Mouse (Mus musculus) forebrain, embryonic 14.5 days (tissue): ENCODE data around the gene Zbtb20. TPM values are rescaled to one million over a fixed set of nuclear protein-coding genes. Genes with fewer than 3 reads are reported as not detected.
A peak's percentile ranks its signal among the peaks of the same experiment; 100 is the strongest.

Experiments used
- ATAC-seq: fragments of 200-750 bp; cut with Nextera tagmentation; 2 replicates; pipeline ENCODE4 v1.8.0; 2017; ENCODE audit warnings: mild to moderate bottlenecking, moderate library complexity
- DNase-seq: peaks from one replicate; pipeline ENCODE4 v3.0.0-alpha.2; 2015; ENCODE audit warnings: low spot score
- H3K27ac ChIP-seq: fragments of 300-500 bp; sonication (generic); 2 replicates; pipeline ENCODE4 v1.5.1; 2014; ENCODE audit warnings: low read depth, mild to moderate bottlenecking, control low read depth, low read length, moderate library complexity
- H3K27me3 ChIP-seq: fragments of 300-500 bp; sonication (generic); replicated peaks from 2 replicates; pipeline ENCODE4 v1.6.1; 2014; ENCODE audit warnings: low read length, control low read depth, mixed read lengths; ENCODE audit not compliant: control insufficient read depth, insufficient read depth
- H3K36me3 ChIP-seq: fragments of 300-500 bp; sonication (generic); 2 replicates; pipeline ENCODE4 v1.6.1; 2014; ENCODE audit warnings: low read length, control low read depth; ENCODE audit not compliant: control insufficient read depth, insufficient read depth
- H3K4me1 ChIP-seq: fragments of 300-500 bp; sonication (generic); 2 replicates; pipeline ENCODE4 v1.6.1; 2014; ENCODE audit warnings: antibody characterized with exemption, low read length, control low read depth; ENCODE audit not compliant: control insufficient read depth, insufficient read depth
- H3K4me2 ChIP-seq: fragments of 300-500 bp; sonication (generic); 2 replicates; pipeline ENCODE4 v1.6.1; 2014; ENCODE audit warnings: mild to moderate bottlenecking, control low read depth, low read length
- H3K4me3 ChIP-seq: fragments of 300-500 bp; sonication (generic); 2 replicates; pipeline ENCODE4 v1.5.1; 2014; ENCODE audit warnings: low read depth, low read length, control low read depth
- H3K9ac ChIP-seq: fragments of 300-500 bp; sonication (generic); 2 replicates; pipeline ENCODE4 v1.6.1; 2014; ENCODE audit warnings: mild to moderate bottlenecking, low read length, control low read depth, moderate library complexity
- H3K9me3 ChIP-seq: fragments of 300-500 bp; sonication (generic); replicated peaks from 2 replicates; pipeline ENCODE4 v1.6.1; 2016; ENCODE audit warnings: low read length, control low read depth, mixed read lengths; ENCODE audit not compliant: control insufficient read depth
- WGBS: fragments of 180-500 bp; shearing (Covaris S2); extraction: QIAGEN DNeasy Blood & Tissue Kit; methylation state at CpG from one replicate; pipeline ENCODE4 v1.1.7; 2014; 5-methylcytosine and 5-hydroxymethylcytosine counted together
- polyA plus RNA-seq: library from polyadenylated mRNA; unstranded; fragments of >200 nt; fragmentation: Nextera tagmentation; extraction: Ambion mirVana; gene quantifications from 2 replicates; pipeline ENCODE4 v1.2.1, GENCODE M21; 2014

Gene Zbtb20
- polyA plus RNA-seq, 1 experiment from 2014 or later = 41.0 TPM

GRCm38 (mm10) chr16:43573181-43573833 is 697.6 kb downstream of the Zbtb20 start:
- ATAC-seq (peak; percentile 79), DNase-seq (peak; percentile 77)
- WGBS = 29% methylated on average over 14 of the region's 14 CpGs
- Histone ChIP-seq H3K4me1 (peaks cover 32% of the 10 kb centered on the region), H3K9ac (0 out of 2 replicates have a peak overlapping the region, but pooled peaks have one; percentile 0), H3K4me3 (no peak overlapping the region), H3K9me3 (no peaks in the 10 kb centered on the region), H3K27ac (peak overlapping the region; percentile 70; the same call in 1 of the 2 replicates), H3K4me2 (peak overlapping the region; percentile 10; the same call in 1 of the 2 replicates), H3K27me3 (no peaks in the 10 kb centered on the region), H3K36me3 (peaks cover 36% of the 10 kb centered on the region)

DNA sequence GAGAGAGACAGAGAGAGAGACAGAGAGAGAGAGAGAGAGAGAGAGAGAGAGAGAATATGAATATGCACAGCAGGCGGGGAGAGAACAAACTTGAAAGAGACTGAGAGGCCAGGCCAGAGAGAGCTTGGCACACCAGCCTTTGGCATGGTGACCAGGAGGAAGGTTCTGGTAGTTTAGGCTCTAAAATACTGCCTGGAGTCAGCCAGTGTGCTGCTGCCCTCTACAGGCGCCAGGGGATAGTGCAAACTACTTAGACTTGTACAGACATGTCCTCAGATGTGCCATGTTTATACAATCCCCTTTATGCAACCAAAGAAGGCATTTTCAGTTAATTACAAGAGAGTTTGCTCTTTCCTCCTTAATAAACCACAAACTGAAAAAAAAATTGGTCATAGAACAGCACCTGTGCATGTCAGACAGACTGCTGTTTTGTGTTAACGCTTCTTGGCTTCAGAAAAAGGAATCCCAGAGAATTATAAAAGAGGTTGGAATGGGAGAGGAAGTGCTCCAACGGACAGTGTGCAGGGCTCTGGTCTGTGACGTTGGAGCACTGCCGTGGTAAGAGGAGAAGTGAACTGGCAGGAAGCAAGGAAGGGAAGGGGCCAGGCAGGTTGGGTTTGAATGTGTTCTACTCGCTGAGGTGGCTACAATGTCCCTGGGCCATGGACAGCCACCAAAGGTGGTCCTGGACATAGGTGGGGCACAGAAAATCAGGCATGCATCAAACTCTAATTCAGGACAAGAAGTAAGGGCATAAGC is 698.5 kb downstream of the Zbtb20 start:
- H3K27me3 ChIP-seq = no peaks in the 10 kb centered on the region
- peak; percentile 95 for DNase-seq
- peak; percentile 79 for ATAC-seq
- H3K4me3 ChIP-seq = no peak overlapping the region
- WGBS = 35% methylated on average over 7 of the region's 7 CpGs
- peak overlapping the region; percentile 14; the same call in 1 of the 2 replicates for H3K9ac ChIP-seq
- H3K36me3 ChIP-seq = peaks cover 40% of the 10 kb centered on the region
- no peak overlapping the region for H3K4me2 ChIP-seq
- peak overlapping the region; percentile 70 for H3K27ac ChIP-seq
- H3K9me3 ChIP-seq = no peaks in the 10 kb centered on the region
- H3K4me1 ChIP-seq = peaks cover 32% of the 10 kb centered on the region

- peaks cover 32% of the 10 kb centered on the region for H3K4me1 ChIP-seq
- peaks cover 44% of the 10 kb centered on the region for H3K36me3 ChIP-seq
- no peaks in the 10 kb centered on the region for H3K27me3 ChIP-seq
- H3K9me3 ChIP-seq = no peaks in the 10 kb centered on the region
- no peak overlapping the region for H3K4me2 ChIP-seq
- DNase-seq (no peak), ATAC-seq (peak; percentile 11; the same call in 1 of the 2 replicates)
- no peak overlapping the region for H3K4me3 ChIP-seq
- H3K9ac ChIP-seq = no peak overlapping the region; the same call in 1 of the 2 replicates
- H3K27ac ChIP-seq = no peak overlapping the region
- 38% methylated on average over 4 of the region's 4 CpGs for WGBS
These were observed 699.4 kb downstream of the Zbtb20 start for GRCm38 (mm10) chr16:43575066-43575465.

DNA sequence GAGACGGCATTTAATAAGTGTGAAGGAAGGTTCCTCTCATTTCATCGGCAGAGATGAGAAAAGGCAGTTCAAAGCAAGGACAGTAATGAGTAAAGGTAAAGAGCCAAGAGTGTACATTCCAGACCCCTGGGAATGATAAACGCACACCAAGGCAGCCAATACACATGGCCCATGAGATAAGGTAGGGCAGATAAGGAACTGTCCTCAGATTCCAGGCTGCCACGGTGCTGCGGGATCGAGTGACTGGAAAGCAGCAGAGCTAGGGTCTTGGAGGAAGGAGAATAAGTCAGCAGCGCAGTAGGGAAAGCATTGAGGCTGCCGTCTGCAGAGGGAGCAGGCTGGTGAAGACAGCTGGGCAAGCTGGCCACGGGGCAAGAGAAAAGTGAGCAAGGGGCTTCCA is 699.8 kb downstream of the Zbtb20 start:
- Histone ChIP-seq H3K9me3 (no peaks in the 10 kb centered on the region), H3K36me3 (peaks cover 47% of the 10 kb centered on the region), H3K4me1 (peaks cover 32% of the 10 kb centered on the region), H3K4me3 (no peak overlapping the region), H3K27me3 (no peaks in the 10 kb centered on the region), H3K27ac (peak overlapping the region; percentile 61; the same call in 1 of the 2 replicates), H3K9ac (no peak overlapping the region; the same call in 1 of the 2 replicates), H3K4me2 (no peak overlapping the region)
- 54% methylated on average over 9 of the region's 9 CpGs for WGBS
- no peak for ATAC-seq
- DNase-seq = no peak

DNA sequence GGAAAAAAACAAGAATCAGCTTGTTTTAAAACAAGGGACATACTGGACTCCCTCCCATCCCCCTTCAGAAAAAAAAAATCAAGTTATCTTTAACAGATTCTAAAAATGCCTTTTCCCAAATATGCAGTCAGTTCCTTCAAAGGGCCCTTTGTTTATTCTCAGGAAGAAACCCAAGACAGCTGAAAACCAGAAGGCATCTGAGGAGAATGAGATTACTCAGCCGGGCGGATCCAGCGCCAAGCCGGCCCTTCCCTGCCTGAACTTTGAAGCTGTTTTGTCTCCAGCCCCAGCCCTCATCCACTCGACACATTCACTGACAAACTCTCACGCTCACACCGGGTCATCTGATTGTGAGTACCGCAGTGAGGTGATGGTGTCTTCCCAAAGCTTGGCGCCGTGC is 701.7 kb downstream of the Zbtb20 start:
- Histone ChIP-seq H3K4me3 (no peak overlapping the region), H3K27ac (no peak overlapping the region), H3K9ac (no peak overlapping the region), H3K36me3 (peaks cover 39% of the 10 kb centered on the region), H3K4me2 (no peak overlapping the region), H3K9me3 (no peaks in the 10 kb centered on the region), H3K4me1 (peaks cover 33% of the 10 kb centered on the region), H3K27me3 (no peaks in the 10 kb centered on the region)
- no peak for ATAC-seq
- DNase-seq = peak; percentile 54
- WGBS = 22% methylated on average over 10 of the region's 10 CpGs

GRCm38 (mm10) chr16:43578351-43578750 is 702.7 kb downstream of the Zbtb20 start:
- DNase-seq (no peak), ATAC-seq (no peak)
- Histone ChIP-seq H3K4me2 (no peak overlapping the region), H3K36me3 (peaks cover 45% of the 10 kb centered on the region), H3K4me3 (no peak overlapping the region), H3K27me3 (no peaks in the 10 kb centered on the region), H3K4me1 (peaks cover 26% of the 10 kb centered on the region), H3K9me3 (no peaks in the 10 kb centered on the region), H3K27ac (no peak overlapping the region), H3K9ac (no peak overlapping the region)
- 56% methylated on average over 5 of the region's 5 CpGs for WGBS

- no peak overlapping the region for H3K27ac ChIP-seq
- H3K36me3 ChIP-seq = peaks cover 53% of the 10 kb centered on the region
- WGBS = 95% methylated on average over 4 of the region's 4 CpGs
- peaks cover 22% of the 10 kb centered on the region for H3K4me1 ChIP-seq
- ATAC-seq = no peak
- H3K4me3 ChIP-seq = no peak overlapping the region
- DNase-seq = no peak
- H3K4me2 ChIP-seq = no peak overlapping the region
- H3K27me3 ChIP-seq = no peaks in the 10 kb centered on the region
- no peaks in the 10 kb centered on the region for H3K9me3 ChIP-seq
- H3K9ac ChIP-seq = no peak overlapping the region
These were observed 703.4 kb downstream of the Zbtb20 start for GRCm38 (mm10) chr16:43579111-43579510.

- no peak overlapping the region for H3K4me3 ChIP-seq
- H3K9me3 ChIP-seq = no peaks in the 10 kb centered on the region
- WGBS = 93% methylated on average over 6 of the region's 6 CpGs
- no peak overlapping the region for H3K4me2 ChIP-seq
- DNase-seq (no peak), ATAC-seq (no peak)
- peaks cover 9% of the 10 kb centered on the region; the same call in 1 of the 2 replicates for H3K4me1 ChIP-seq
- no peak overlapping the region for H3K9ac ChIP-seq
- H3K27me3 ChIP-seq = no peaks in the 10 kb centered on the region
- H3K36me3 ChIP-seq = peaks cover 60% of the 10 kb centered on the region
- H3K27ac ChIP-seq = no peak overlapping the region
These were observed 704.7 kb downstream of the Zbtb20 start for GRCm38 (mm10) chr16:43580321-43580822.
